Mouse (Mus musculus) skeletal muscle tissue, postnatal 0 days (tissue): ENCODE measurements around the gene Gpr19. TPM values are rescaled to one million over a fixed set of nuclear protein-coding genes. Genes with fewer than 3 reads are reported as not detected.

ENCODE experiments used
- polyA plus RNA-seq: library from polyadenylated mRNA; unstranded; fragments of >200 nt; fragmentation: Nextera tagmentation; extraction: Ambion mirVana; gene quantifications from 2 replicates; pipeline ENCODE4 v1.2.1, GENCODE M21; 2015

Gene Gpr19
- polyA plus RNA-seq, result 4.9 and 6.6 TPM in 2 replicates

DNA sequence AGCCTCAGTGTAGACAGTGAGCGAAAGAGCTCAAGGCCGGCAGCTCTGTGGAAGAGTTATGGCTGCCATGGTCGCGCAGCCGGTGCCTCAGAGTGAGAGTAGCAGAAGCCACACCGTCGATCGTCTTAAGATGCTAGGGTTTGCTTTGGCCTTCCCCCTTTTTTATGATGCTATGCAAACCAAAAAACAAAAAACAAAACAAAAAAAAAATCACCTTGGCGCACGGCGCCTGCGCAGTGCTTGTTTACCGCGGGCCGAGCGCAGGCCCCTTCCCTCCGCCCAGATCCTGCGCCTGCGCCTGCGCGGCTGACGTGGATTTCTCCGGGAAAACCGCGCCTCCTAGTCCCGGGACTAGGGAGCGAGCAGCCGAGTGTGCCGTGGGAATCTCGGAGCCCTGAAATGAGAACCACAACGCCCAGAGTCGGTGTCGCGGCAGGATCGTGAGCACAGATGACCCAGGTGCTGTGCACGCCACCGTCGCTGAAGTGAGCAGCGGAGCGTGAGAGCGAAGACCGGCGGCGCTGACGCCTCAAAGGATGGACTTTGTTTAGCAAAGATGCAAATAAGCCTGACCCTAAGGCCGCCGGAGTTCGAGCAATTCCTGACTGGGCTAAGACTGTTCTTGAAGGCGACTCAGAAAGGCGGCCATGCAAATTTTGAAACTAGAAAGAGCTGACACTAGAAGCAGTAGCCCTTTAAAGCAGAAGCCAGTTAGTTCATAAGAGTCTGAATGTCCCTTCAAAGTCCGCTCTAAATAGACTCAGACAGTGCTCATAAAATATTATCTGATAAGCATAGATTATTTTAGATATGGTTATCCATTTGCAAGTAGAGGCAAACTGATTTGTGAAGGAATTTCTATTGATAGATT lies at the start of gene Gpr19:
Gene Gpr19 (minus strand): TSS at position 484 of the 871 bp plus-strand sequence.

DNA sequence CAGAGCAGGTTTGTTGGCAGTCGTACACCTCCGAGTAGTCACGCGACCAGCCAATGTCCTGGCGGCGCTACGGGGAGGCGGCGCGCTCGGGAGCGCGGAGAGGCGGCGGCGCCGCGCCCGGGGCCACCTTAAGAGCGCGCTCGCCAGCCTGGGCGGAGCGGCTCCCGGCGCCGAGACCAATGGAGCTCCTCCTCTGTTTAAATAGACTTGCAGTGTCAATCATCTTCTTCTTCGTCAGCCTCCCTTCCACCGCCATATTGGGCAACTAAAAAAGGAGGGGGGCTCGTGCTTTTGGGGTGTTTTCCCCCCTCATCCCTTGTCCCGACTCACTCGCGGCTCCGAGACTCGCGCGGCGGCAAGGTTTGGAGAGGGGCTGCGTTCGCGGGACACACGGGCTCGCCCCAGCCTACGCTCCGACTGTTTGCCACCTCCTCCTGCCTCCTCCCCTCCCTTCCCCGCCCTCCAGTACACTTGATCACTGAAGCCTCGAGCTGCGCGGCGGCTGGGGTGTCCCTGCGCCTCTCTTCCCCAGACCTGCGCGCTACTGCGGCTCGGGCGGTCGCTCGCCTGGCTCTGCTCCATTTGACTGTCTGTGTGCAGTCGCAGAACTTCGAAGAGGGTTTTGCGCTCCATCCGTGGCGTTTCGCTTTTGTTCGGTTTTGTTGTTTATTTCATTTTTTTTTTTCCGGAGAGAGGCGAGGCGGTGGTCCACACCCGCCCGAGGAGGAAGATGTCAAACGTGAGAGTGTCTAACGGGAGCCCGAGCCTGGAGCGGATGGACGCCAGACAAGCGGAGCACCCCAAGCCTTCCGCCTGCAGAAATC lies 22.0 kb upstream of the Gpr19 start, which contains the start of gene Cdkn1b:
Gene Cdkn1b (plus strand): TSS at position 212 of the 824 bp plus-strand sequence.

DNA sequence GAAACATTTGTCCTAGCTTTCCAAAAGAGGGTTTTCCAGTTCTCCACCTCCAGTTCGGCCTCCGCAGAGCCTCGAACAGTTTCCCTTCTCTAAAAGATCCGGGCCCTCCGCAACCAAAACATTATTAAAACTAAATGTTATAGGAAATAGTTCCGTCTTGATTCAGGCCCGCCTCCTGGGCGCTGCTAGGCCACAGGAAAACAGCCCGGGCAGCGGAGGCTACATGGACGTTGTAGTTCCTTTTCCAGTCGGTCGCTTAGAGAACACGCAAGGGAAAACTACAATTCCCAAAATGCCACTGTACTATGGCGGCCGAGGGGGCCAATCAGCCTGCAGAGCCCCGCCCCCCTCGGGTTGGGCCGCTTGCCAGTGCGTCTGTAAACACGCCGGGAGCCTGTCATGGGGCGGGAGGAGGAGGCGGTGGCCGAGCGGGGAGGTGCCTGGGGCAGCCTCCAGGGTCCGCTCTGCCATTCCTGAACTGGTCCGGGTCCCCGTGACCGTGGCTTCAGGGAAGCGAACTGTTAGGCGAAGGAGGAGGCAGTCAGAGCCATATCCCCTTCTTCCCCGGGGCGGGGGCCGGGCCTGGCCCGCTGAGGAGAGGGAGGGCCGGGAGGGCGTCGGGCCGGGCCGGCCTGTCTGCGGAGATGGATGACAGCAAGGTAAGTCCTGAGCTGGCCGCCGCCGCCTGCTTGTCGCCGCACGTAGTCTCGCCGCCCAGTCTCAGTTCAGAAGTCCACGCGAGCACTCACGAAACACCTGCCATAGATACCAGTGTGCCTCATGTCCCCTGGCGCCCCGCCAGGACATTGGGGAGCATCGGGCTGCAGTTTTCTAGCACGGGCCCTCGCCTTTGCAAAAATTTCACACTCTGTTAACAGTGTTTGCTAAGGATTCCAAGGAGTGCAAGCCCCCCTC lies 68.3 kb downstream of the Gpr19 start, which contains the start of gene Crebl2:
Gene Crebl2 (plus strand): TSS at position 369 of the 915 bp plus-strand sequence.

Other genes with a start within 250 kb of the Gpr19 start
- 8.0 and 9.3 TPM in 2 replicates for gene Dusp16, start 106.0 kb downstream of the Gpr19 start, polyA plus RNA-seq
- gene Crebl2, start 68.4 kb downstream of the Gpr19 start, polyA plus RNA-seq, result 2.1 and 2.4 TPM in 2 replicates
- 15.7 and 17.1 TPM in 2 replicates for gene Cdkn1b, start 21.8 kb upstream of the Gpr19 start, polyA plus RNA-seq
- 2.7 and 3.5 TPM in 2 replicates for gene Apold1, start 83.1 kb upstream of the Gpr19 start, polyA plus RNA-seq
- 48.2 and 50.9 TPM in 2 replicates for gene Ddx47, start 113.0 kb upstream of the Gpr19 start, polyA plus RNA-seq
- gene Gprc5a, start 167.1 kb upstream of the Gpr19 start, polyA plus RNA-seq, result 0.73 and 1.1 TPM in 2 replicates
- not detected in 2 replicates for gene Gprc5d, start 219.7 kb upstream of the Gpr19 start, polyA plus RNA-seq